Mouse (Mus musculus): Measurements from ENCODE around the gene Ccm2. TPM values are rescaled to one million over a fixed set of nuclear protein-coding genes. Genes with fewer than 3 reads are reported as not detected.

Gene Ccm2
- polyA plus RNA-seq, 1 experiment from 2014 or later = 94.0 TPM

- H3K27ac ChIP-seq (ENCODE audit: low read depth, low read length) = no peak overlapping the region; the same call in 1 of the 2 replicates
- H3K4me1 ChIP-seq (ENCODE audit: control insufficient read depth, insufficient read depth, low read length) = peaks cover 15% of the 10 kb centered on the region
- no peak for DNase-seq (ENCODE audit: low spot score)
- no peaks in the 10 kb centered on the region for H3K27me3 ChIP-seq (replicated peaks; ENCODE audit: control insufficient read depth, insufficient read depth, low read length)
- H3K36me3 ChIP-seq (ENCODE audit: control insufficient read depth, insufficient read depth, low read length) = peaks cover 82% of the 10 kb centered on the region
- H3K9ac ChIP-seq (ENCODE audit: low read length) = no peak overlapping the region
- no peak overlapping the region for H3K4me2 ChIP-seq (ENCODE audit: low read length)
- 88% methylated on average over 3 of the region's 3 CpGs for whole genome bisulfite sequencing
- no peaks in the 10 kb centered on the region for H3K9me3 ChIP-seq (replicated peaks; ENCODE audit: control insufficient read depth, low read length)
- H3K4me3 ChIP-seq (ENCODE audit: low read depth, low read length) = no peak overlapping the region
- no peak for ATAC-seq
These were observed 49.9 kb downstream of the Ccm2 start for GRCm38 (mm10) chr11:6596616-6597015.

DNA sequence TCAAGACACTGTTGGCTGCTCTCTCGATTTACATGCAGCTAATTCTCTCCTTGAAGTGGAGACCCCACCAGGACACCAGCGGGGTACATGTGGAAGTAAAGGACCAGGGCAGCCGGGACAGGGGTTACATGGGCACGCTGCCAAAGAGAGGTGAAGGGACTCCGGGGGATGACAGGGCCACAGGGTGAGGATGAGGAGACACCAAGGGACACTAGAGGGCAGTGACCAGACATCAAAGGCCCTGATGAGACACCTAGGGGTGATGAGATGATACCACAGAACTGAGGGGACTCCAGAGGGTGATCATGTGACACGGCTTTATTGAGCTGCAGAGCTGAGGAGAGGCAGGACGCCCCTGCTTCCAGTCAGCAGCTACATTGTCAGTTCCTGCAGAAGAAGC, 50.8 kb downstream of the Ccm2 start:
- Histone ChIP-seq H3K27me3 (replicated peaks; ENCODE audit: control insufficient read depth, insufficient read depth, low read length) (no peaks in the 10 kb centered on the region), H3K27ac (ENCODE audit: low read depth, low read length) (no peak overlapping the region), H3K4me2 (ENCODE audit: low read length) (no peak overlapping the region), H3K4me3 (ENCODE audit: low read depth, low read length) (no peak overlapping the region), H3K4me1 (ENCODE audit: control insufficient read depth, insufficient read depth, low read length) (peaks cover 15% of the 10 kb centered on the region), H3K36me3 (ENCODE audit: control insufficient read depth, insufficient read depth, low read length) (peaks cover 82% of the 10 kb centered on the region), H3K9ac (ENCODE audit: low read length) (no peak overlapping the region), H3K9me3 (replicated peaks; ENCODE audit: control insufficient read depth, low read length) (no peaks in the 10 kb centered on the region)
- ATAC-seq (no peak), DNase-seq (ENCODE audit: low spot score) (no peak)
- 73% methylated on average over 7 of the region's 7 CpGs for WGBS

- peak overlapping the region; percentile 56 for H3K9ac ChIP-seq (ENCODE audit: low read length)
- 63% methylated on average over 19 of the region's 19 CpGs for WGBS
- peak overlapping the region; percentile 46; the same call in 1 of the 2 replicates for H3K27ac ChIP-seq (ENCODE audit: low read depth, low read length)
- DNase-seq (ENCODE audit: low spot score) (no peak), ATAC-seq (0 out of 2 replicates have a peak, but pooled peaks have one; percentile 1)
- no peaks in the 10 kb centered on the region for H3K9me3 ChIP-seq (replicated peaks; ENCODE audit: control insufficient read depth, low read length)
- H3K36me3 ChIP-seq (ENCODE audit: control insufficient read depth, insufficient read depth, low read length) = peaks cover 77% of the 10 kb centered on the region
- peaks cover 17% of the 10 kb centered on the region for H3K4me1 ChIP-seq (ENCODE audit: control insufficient read depth, insufficient read depth, low read length)
- no peaks in the 10 kb centered on the region for H3K27me3 ChIP-seq (replicated peaks; ENCODE audit: control insufficient read depth, insufficient read depth, low read length)
- H3K4me2 ChIP-seq (ENCODE audit: low read length) = peak overlapping the region; percentile 51
- peak overlapping the region; percentile 18; the same call in 1 of the 2 replicates for H3K4me3 ChIP-seq (ENCODE audit: low read depth, low read length)
These were observed 51.7 kb downstream of the Ccm2 start for GRCm38 (mm10) chr11:6598191-6598889.

DNA sequence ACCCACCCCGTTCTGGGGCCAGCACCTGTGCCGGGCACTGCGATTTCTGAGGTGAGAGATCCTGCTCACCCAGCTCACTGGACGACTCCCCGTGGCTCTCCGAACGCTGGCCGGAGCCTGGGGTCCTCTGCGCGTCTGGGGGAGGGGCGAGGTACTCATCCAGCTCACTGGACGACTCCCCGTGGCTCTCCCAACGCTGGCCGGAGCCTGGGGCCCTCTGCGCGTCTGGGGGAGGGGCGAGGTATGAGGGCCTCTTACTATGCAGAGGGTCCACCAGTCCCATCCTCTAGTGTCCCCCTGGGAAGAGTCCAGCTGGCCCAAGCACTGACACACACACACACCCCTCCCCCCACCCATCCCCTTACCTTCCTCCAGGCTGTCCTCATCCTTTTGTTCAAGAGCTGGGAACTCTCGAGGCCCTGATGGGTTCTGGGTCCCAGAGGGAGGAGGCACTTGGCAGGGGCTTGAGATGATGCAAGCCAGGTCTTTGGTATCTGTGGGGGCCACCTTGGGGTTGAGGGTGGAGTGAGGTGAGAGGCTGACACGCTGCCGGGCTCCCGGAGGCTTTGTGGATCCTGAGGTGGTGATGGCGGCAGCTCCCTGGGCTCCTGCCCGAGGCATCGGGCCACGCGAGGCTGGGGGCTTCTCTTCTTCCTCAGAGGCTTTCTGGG, 52.5 kb downstream of the Ccm2 start:
- peak; percentile 50 for DNase-seq (ENCODE audit: low spot score)
- 10% methylated on average over 27 of the region's 27 CpGs for WGBS

DNA sequence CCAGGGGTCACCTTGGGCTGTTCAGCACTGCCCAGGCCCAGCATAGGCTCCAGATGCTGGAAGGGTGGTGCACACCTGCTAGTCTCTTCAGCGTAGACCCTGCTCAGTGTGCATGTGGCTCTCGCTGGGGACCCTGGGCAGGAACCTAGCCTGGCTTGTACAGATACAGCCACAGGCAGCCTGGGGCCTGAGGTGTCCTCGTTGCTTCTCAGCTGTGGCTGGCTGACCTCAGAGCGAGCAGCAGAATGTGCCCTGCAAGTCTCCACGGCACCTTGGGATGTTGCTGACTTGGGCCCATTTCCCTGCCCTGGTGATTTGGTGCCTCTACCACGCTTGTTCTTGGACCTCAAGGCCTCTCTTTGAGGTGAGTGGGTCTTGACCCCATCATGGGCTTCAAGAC, 53.1 kb downstream of the Ccm2 start:
- peak; percentile 3; the same call in 1 of the 2 replicates for ATAC-seq
- peak overlapping the region; percentile 51; the same call in 1 of the 2 replicates for H3K4me2 ChIP-seq (ENCODE audit: low read length)
- WGBS = 87% methylated on average over 6 of the region's 6 CpGs

More for the DNA sequence above, 52.5 kb downstream of the Ccm2 start:
- Histone ChIP-seq H3K9ac (ENCODE audit: low read length) (peak overlapping the region; percentile 56), H3K4me1 (ENCODE audit: control insufficient read depth, insufficient read depth, low read length) (peaks cover 25% of the 10 kb centered on the region), H3K27ac (ENCODE audit: low read depth, low read length) (peak overlapping the region; percentile 46; the same call in 1 of the 2 replicates), H3K4me3 (ENCODE audit: low read depth, low read length) (peak overlapping the region; percentile 18), H3K27me3 (replicated peaks; ENCODE audit: control insufficient read depth, insufficient read depth, low read length) (no peaks in the 10 kb centered on the region), H3K36me3 (ENCODE audit: control insufficient read depth, insufficient read depth, low read length) (peaks cover 69% of the 10 kb centered on the region), H3K4me2 (ENCODE audit: low read length) (peak overlapping the region; percentile 51), H3K9me3 (replicated peaks; ENCODE audit: control insufficient read depth, low read length) (no peaks in the 10 kb centered on the region)
- ATAC-seq = peak; percentile 18

DNA sequence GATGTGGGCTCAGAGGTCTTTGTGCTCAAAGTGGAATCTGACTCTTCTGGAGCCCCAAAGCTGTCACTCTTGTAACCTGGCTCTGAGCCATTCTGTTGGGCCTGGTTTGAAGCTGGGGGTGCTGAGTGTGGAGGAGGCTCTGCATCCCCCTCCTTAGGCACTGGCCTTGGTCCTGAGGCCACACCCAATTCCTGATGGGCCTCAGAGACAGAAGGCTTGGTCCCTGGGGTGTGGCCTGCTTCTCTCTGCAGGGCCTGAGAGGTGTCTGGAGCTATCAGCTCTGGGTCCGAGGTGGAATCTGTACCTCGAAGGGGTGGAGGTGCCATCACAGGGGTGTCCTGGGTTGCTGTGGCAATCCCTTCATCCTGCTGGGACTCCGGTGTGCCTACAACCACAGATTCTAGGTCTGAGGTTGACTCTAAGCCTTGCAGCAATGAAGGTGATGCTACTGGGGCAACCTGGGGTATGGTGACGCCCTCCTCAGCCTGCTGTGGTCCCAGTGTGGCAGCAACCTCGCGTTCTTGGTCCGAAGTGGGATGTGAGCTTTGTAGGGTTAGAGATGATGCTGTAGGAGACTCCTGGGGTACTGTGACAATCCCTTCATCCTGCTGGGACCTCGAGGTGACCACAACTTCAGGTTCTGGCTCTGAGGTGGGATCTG, 53.7 kb downstream of the Ccm2 start:
- Histone ChIP-seq H3K4me2 (ENCODE audit: low read length) (no peak overlapping the region), H3K4me1 (ENCODE audit: control insufficient read depth, insufficient read depth, low read length) (peaks cover 31% of the 10 kb centered on the region), H3K36me3 (ENCODE audit: control insufficient read depth, insufficient read depth, low read length) (peaks cover 56% of the 10 kb centered on the region), H3K9ac (ENCODE audit: low read length) (no peak overlapping the region), H3K27ac (ENCODE audit: low read depth, low read length) (0 out of 2 replicates have a peak overlapping the region, but pooled peaks have one; percentile 3), H3K4me3 (ENCODE audit: low read depth, low read length) (no peak overlapping the region), H3K9me3 (replicated peaks; ENCODE audit: control insufficient read depth, low read length) (no peaks in the 10 kb centered on the region), H3K27me3 (replicated peaks; ENCODE audit: control insufficient read depth, insufficient read depth, low read length) (no peaks in the 10 kb centered on the region)
- ATAC-seq (no peak), DNase-seq (ENCODE audit: low spot score) (peak; percentile 27)
- 92% methylated on average over 8 of the region's 8 CpGs for WGBS

More for the DNA sequence above, 53.1 kb downstream of the Ccm2 start:
- H3K9ac ChIP-seq (ENCODE audit: low read length) = peak overlapping the region; percentile 56; the same call in 1 of the 2 replicates
- H3K4me1 ChIP-seq (ENCODE audit: control insufficient read depth, insufficient read depth, low read length) = peaks cover 31% of the 10 kb centered on the region
- H3K9me3 ChIP-seq (replicated peaks; ENCODE audit: control insufficient read depth, low read length) = no peaks in the 10 kb centered on the region
- no peaks in the 10 kb centered on the region for H3K27me3 ChIP-seq (replicated peaks; ENCODE audit: control insufficient read depth, insufficient read depth, low read length)
- H3K27ac ChIP-seq (ENCODE audit: low read depth, low read length) = 0 out of 2 replicates have a peak overlapping the region, but pooled peaks have one; percentile 3
- H3K36me3 ChIP-seq (ENCODE audit: control insufficient read depth, insufficient read depth, low read length) = peaks cover 62% of the 10 kb centered on the region
- no peak for DNase-seq (ENCODE audit: low spot score)
- peak overlapping the region; percentile 18; the same call in 1 of the 2 replicates for H3K4me3 ChIP-seq (ENCODE audit: low read depth, low read length)

GRCm38 (mm10) chr11:6601649-6602480, 55.2 kb downstream of the Ccm2 start:
- no peaks in the 10 kb centered on the region for H3K27me3 ChIP-seq (replicated peaks; ENCODE audit: control insufficient read depth, insufficient read depth, low read length)
- no peak overlapping the region for H3K9ac ChIP-seq (ENCODE audit: low read length)
- 85% methylated on average over 19 of the region's 20 CpGs for WGBS
- H3K4me3 ChIP-seq (ENCODE audit: low read depth, low read length) = no peak overlapping the region
- DNase-seq (ENCODE audit: low spot score) (no peak), ATAC-seq (no peak)
- H3K27ac ChIP-seq (ENCODE audit: low read depth, low read length) = no peak overlapping the region
- peaks cover 39% of the 10 kb centered on the region for H3K4me1 ChIP-seq (ENCODE audit: control insufficient read depth, insufficient read depth, low read length)
- H3K4me2 ChIP-seq (ENCODE audit: low read length) = no peak overlapping the region
- no peaks in the 10 kb centered on the region for H3K9me3 ChIP-seq (replicated peaks; ENCODE audit: control insufficient read depth, low read length)
- peaks cover 43% of the 10 kb centered on the region for H3K36me3 ChIP-seq (ENCODE audit: control insufficient read depth, insufficient read depth, low read length)

DNA sequence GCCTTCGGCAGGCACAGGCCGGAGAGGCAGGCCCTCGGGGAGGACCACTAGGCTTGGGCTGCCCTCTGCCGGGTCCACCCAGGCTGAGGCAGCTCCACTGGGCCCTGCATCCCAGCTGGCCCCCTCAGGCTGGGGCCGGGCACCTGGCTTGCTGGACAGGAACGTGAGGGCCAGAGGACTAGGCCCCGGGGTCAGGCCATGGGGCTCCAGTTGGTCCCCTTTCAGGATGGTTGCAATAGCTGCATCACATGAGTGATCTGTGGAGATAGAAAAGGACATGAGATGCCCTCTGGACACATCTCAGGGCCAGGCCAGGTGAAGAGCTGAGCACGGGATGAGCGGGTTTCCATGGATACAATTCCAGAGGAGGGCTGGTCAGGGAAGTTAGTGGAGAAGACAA, 56.0 kb downstream of the Ccm2 start:
- Histone ChIP-seq H3K36me3 (ENCODE audit: control insufficient read depth, insufficient read depth, low read length) (peaks cover 35% of the 10 kb centered on the region), H3K9me3 (replicated peaks; ENCODE audit: control insufficient read depth, low read length) (no peaks in the 10 kb centered on the region), H3K4me2 (ENCODE audit: low read length) (peak overlapping the region; percentile 94; the same call in 1 of the 2 replicates), H3K9ac (ENCODE audit: low read length) (no peak overlapping the region), H3K4me1 (ENCODE audit: control insufficient read depth, insufficient read depth, low read length) (peaks cover 39% of the 10 kb centered on the region), H3K27ac (ENCODE audit: low read depth, low read length) (no peak overlapping the region), H3K27me3 (replicated peaks; ENCODE audit: control insufficient read depth, insufficient read depth, low read length) (no peaks in the 10 kb centered on the region), H3K4me3 (ENCODE audit: low read depth, low read length) (no peak overlapping the region)
- DNase-seq (ENCODE audit: low spot score) (no peak), ATAC-seq (no peak)
- 86% methylated on average over 9 of the region's 9 CpGs for WGBS

All from forebrain, embryonic 14.5 days (tissue).